Mouse (Mus musculus): Measurements from ENCODE around the gene Hjurp.

Hjurp gene

DNA sequence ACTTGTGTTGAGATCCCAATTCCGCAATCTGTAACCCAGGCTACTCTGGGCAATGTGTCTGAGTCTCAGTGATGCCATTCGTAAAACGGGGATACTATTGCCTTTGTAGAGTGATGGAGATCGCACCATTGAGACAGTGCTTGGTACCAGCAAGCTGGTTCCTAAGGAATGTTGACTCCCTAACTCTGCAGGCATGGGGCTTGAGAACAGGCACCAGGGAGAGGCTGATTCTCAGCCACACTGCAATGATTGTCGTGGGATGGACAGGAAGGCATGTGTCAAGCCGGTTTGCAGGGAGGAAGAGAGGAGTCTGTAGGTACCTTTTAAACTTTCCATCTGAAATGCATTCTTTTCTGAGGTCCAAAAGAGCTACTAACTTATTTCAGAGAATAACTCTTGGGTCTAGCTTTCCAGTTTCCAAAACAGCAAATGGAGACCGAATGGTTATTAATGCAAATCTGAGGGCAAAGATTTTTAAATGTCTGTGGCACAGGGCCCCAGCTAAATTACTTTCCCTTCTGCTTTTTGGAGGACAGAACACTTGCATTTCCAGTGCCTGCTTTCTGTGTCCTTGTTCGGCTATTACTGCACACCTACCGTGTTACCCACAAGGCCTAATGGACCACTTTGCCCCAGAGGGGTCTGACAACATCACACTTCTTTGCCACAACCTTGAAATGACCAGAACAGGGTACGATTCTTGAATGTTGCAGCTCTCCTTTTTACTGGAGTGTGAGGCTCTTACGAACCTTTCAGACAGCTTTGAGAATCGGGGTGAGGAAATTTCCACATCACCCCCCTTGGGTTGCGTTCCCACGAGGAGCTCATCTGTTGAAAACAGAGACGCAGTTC is 6.2 kb upstream of the Hjurp start:
- in situ Hi-C loops (cut with MseI, MboI) = loop anchor here in 1 of 2 experiments (25.0 kb wide), 1 partner anchor 146 kb away; the partner anchor contains the start of gene Ugt1a6a

DNA sequence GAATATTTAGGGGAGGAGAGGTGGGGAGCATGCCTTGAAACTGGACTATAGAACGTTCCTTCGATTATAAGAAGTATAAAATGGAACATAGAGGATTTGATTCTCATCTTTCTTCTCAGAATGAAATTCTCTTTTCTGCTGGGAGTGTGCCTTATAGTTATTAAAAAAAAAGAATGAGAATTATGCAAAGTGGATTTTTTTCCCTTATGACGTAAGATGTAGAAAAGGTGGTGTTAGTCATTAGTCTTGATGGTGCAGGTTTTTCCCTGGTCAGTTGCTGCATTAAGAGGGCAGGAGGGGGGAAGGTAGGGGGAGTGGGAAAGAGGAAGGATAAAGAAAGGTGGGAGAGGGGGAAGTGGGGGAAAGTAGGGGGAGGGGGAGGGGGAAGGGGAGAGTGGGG is 4.9 kb upstream of the Hjurp start:
- in situ Hi-C loops (cut with MseI, MboI) = loop anchor here in 1 of 2 experiments (25.0 kb wide), 1 partner anchor 145 kb away; the partner anchor contains the start of gene Ugt1a6a

- in situ Hi-C loops (cut with MseI, MboI) = loop anchor here in 1 of 2 experiments (25.0 kb wide), 1 partner anchor 143 kb away; the partner anchor contains the start of gene Ugt1a6a
Measured at GRCm38 (mm10) chr1:88280006-88280690, 2.7 kb upstream of the Hjurp start.

GRCm38 (mm10) chr1:88279111-88280005 is 1.9 kb upstream of the Hjurp start:
- in situ Hi-C loops (cut with MseI, MboI) = loop anchor here in 1 of 2 experiments (25.0 kb wide), 1 partner anchor 142 kb away; the partner anchor contains the start of gene Ugt1a6a

DNA sequence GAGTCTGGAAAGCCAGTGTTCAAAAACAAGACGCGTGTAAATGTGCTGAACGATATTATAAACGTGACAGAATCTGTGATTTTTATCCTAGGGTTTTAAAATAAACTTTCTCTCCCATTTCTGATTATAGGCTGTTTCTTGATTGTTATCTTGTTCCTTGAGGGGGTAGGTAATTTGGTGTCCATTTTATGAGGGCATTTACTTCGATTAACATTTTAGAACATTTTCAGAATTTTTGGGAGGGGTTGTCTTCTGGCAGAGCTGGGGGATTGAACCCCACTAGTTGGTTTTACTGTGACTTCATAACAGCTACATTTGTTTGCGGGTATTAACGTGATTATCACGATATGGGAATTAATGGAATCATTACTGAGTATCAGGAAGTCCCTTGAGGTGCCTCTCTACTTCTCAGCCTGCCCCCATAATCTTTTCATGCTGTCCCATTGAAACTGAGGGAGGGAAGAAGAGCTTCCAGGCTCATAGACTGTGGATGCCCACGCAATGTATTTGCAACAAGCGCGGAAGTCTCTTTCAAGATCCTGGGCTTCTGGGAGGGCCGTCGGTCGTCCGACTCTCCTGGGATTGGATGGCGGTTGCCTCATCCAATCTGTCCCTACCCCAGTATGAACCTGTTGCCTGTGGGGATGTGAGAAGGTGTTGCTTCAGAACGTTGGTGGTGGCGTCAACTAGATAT is 532 bp upstream of the Hjurp start:
- in situ Hi-C loops (cut with MseI, MboI) = loop anchor here in 1 of 2 experiments (25.0 kb wide), 1 partner anchor 141 kb away; the partner anchor contains the start of gene Ugt1a6a

DNA sequence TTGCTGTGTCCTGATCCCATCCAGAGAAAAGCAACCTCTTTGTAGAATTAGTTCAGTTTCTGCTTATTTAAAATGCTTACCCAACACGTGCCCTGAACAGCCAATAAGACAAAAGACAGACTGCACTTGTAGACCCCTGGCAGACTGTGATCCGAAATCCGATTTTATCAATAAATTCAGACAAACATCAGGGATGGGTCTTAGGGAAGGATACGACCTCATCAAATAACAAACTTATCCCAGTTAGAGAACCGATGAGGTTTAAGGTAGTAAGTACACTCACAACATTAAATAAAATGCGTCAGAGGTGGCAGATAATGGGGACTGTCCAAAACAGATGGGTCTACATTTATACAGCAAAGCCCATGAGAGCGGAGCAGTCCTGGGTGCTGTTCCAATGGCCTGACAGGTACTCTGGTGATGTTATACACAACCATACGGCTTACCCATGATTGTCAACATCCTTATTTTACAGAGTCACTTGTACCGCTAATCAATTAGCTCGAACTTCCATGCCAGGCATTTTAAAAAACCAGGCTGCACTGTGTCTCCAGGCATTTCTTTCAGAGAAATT is 822 bp downstream of the Hjurp start:
- in situ Hi-C loops (cut with MseI, MboI) = loop anchor here in 1 of 2 experiments (25.0 kb wide), 1 partner anchor 139 kb away; the partner anchor contains the start of gene Ugt1a6a

DNA sequence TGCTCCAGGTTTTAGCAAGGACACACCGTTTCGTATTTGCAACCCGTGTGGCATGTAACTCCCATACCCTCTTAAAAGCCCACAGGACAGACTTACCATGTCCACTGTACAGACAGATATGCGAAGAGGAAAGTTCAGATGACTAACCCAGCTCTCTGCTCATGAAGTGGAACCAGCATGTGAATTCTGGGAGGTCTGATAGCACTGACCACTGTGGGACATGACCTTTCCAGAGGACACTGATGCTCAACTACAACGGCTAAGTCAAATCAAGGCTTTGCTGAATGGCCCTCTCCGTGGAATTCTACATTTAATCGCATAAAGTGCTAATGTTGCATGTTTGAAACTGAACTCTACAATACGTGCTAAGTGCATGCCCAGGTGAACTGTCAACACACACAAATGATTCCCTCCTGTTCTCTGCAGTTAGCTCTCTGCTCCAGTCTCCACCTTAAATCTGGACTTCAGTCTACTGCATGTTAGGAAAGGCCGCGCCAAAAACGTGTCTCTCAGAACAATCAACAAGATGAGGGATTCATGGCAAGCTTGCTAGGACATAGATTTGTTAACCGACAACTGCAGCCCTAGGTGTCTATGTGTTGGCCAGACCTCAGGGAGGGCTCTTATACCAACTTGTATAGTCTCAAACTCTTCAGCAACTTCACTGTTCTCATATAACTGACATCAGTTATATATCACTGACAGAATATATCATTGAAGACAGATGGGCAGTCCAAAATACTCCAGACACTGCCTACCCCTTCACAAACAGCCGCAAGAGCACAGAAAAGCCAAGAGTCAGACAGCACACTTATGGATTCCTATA is 1.5 kb downstream of the Hjurp start:
- in situ Hi-C loops (cut with MseI, MboI) = loop anchor here in 1 of 2 experiments (25.0 kb wide), 1 partner anchor 139 kb away; the partner anchor contains the start of gene Ugt1a6a

DNA sequence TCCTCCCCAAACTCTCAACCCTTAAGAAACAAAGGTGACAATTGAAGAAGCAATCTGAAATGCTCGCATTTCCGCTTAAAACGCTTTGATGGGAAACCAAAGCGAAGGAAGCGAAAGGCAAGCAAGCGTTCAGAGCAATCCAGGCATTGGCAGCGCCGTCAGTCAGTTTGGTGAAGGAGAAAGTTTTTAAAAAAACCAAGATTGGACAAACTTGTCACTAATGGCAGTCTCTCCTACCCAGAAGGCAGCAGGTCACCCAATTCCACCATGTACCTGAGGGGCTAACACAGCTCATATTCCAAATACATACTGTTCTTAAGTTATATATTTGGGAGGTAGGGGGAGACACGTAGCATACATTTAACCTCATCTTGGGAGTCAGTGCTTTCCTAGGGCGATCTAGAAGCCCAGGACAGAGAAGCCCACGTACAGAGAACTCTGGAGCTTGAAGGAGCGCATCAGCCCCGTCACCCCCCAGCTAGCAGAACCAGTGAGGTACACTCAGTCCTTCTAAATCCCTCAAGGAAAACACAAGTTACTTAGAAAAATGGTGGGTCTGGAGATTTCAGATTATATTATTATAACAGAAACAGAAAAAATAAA is 2.3 kb downstream of the Hjurp start:
- in situ Hi-C loops (cut with MseI, MboI) = loop anchor here in 1 of 2 experiments (25.0 kb wide), 1 partner anchor 138 kb away; the partner anchor contains the start of gene Ugt1a6a

GRCm38 (mm10) chr1:88274371-88275077 is 2.9 kb downstream of the Hjurp start:
- in situ Hi-C loops (cut with MseI, MboI) = loop anchor here in 1 of 2 experiments (25.0 kb wide), 1 partner anchor 137 kb away; the partner anchor contains the start of gene Ugt1a6a

GRCm38 (mm10) chr1:88273832-88274231 is 3.6 kb downstream of the Hjurp start:
- in situ Hi-C loops (cut with MseI, MboI) = no loop called here

DNA sequence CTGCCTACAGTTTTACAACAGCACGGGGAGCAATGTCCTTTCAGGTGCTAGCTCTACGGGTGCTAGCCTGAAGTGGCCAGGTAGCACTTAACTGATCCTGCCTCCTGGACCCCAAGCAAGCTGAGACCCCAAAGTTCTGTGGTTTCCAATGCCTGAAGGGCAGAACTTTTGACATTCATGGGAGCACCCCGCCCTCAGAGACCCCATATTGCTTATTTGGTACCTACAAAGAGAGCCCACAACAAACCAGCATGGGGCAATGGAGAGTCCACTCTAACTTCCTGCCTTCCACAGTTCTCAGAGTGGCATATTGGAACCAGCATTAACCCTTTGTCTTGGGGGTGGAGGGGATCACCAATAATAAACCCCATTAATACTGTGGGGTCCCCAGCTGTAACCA is 4.1 kb downstream of the Hjurp start:
- in situ Hi-C loops (cut with MseI, MboI) = no loop called here

GRCm38 (mm10) chr1:88272851-88273250 is 4.6 kb downstream of the Hjurp start:
- in situ Hi-C loops (cut with MseI, MboI) = no loop called here

- in situ Hi-C loops (cut with MseI, MboI) = no loop called here
Measured at GRCm38 (mm10) chr1:88269539-88270309, 7.7 kb downstream of the Hjurp start.

DNA sequence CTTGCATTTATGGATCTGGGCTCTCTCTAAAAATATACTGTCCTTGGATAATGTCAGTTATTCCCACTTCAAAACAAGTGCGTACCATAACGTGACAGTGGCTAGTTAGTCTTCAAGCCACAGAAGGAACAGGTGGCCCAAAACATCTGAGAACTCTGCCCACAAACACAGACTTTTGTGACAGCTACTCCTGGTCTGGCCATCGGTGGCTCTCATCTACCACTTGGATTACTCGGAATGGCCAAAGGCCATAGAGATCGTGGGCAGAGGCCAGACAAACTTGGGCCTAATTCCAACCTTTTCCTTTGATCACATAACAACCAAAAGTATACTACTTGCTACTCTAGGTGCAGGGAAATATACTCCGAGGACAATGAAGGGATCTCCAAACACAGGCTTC is 9.4 kb downstream of the Hjurp start:
- in situ Hi-C loops (cut with MseI, MboI) = no loop called here

DNA sequence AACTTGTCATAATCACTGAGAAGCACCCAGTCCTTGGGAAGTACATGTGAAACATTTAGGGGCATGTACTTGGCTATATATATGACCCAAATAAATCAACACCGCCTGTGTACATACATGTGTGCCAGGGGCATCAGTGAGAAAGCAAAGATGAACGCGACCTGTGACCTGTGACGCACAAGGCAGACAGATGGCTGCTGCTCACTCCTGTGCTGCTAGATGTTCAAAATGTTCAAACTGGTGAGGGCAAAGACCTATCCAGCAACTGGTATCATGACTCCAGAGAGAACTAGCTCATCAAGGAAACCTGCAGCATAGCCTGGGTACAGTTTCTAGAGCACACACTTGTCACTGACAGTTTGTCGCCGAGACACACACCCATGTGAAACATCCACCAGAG is 9.9 kb downstream of the Hjurp start:
- in situ Hi-C loops (cut with MseI, MboI) = no loop called here

DNA sequence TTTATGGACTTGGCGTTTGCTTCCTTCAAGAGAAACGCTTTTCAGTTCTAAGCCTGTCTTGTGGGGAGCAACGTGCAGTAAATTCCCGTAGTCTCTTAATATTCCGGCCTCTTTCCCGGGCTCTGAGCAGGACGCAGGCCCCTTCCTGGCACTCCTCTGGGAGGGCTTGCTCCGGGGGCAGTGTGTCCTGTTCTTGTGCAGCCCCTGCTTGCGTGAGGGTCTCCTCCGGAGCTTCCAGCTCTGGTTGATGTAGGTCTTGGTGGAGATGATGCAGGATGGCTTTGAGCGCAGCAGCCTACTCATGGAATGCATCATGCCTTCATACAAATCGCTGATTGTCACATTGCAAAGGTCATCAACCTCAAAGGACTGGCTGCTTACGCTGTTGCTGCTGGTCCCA is 11.3 kb downstream of the Hjurp start:
- in situ Hi-C loops (cut with MseI, MboI) = no loop called here

- in situ Hi-C loops (cut with MseI, MboI) = no loop called here
Measured at GRCm38 (mm10) chr1:88264869-88265240, 12.6 kb downstream of the Hjurp start.

All from mouse trophoblast stem cell (cell line).